Mouse (Mus musculus): Measurements from ENCODE around the gene Wee2. TPM values are rescaled to one million over a fixed set of nuclear protein-coding genes. Genes with fewer than 3 reads are reported as not detected.
A peak's percentile ranks its signal among the peaks of the same experiment; 100 is the strongest.

The Wee2 gene
- polyA plus RNA-seq (2021), result not detected

DNA sequence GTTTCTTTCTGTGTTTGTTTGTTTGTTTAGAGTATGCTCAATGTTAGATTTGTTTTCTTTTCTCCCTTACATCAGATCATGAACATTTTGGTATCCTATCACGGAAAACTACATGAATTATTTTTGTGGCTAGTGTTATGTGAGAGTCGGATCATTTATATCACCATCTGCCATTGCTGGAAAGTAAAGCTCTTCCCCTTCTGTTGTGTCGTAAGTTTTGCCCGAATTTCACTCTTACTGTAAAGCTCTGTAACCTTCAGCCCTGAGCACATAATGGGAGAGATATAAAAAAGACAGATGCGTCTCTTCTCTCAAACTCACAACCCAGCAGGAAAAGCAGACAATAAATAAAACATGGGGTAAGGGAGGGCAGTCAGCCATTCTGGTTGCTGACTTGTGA lies at the start of gene Wee2:
TSS of gene Wee2 (plus strand) at position 153 of the 400 bp plus-strand sequence.
- DNase-seq (ENCODE audit: low read depth, low spot score) (no peak), ATAC-seq (no peak)
- H3K27me3 ChIP-seq, result peaks cover 54% of the 10 kb centered on the region
- in situ Hi-C loops (cut with MboI; ENCODE audit: low pct_unique_long_range_greater_than_20kb), result no loop called here
- ChIA-PET POLR2A (no interaction called here), CTCF (no interaction called here)
- TF ChIP-seq CTCF (IDR thresholded peaks at IDR 0.05), result no peak

DNA sequence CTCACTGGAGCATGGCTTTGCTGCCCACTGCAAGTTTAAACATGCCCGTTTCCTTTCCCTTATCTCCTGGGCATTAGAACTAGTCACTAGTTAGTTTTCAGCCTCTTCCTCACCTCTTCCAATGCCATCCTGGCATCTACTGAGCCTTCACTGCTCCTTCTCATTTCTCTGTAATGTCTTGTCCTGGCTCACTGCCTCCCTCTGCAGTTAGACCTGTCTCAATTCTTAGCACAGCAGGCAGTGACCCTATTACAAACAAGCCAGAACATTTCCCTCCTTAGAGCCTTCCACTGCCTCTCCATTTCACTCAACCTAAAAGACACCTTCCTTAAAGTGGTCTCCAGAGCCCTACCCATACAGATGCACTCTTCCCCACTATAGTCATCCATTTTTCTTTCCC lies 47.9 kb upstream of the Wee2 start:
- H3K27me3 ChIP-seq, result no peaks in the 10 kb centered on the region
- peak; percentile 10 for TF ChIP-seq CTCF (IDR thresholded peaks at IDR 0.05)
- in situ Hi-C loops (cut with MboI; ENCODE audit: low pct_unique_long_range_greater_than_20kb), result no loop called here
- DNase-seq (ENCODE audit: low read depth, low spot score) (no peak), ATAC-seq (no peak)
- CTCF ChIA-PET, result no interaction called here
- POLR2A ChIA-PET, result interaction anchor here (0.7 kb wide), 1 partner anchor 619 kb away, joined by 4 read pairs; no protein-coding TSS in a partner anchor

DNA sequence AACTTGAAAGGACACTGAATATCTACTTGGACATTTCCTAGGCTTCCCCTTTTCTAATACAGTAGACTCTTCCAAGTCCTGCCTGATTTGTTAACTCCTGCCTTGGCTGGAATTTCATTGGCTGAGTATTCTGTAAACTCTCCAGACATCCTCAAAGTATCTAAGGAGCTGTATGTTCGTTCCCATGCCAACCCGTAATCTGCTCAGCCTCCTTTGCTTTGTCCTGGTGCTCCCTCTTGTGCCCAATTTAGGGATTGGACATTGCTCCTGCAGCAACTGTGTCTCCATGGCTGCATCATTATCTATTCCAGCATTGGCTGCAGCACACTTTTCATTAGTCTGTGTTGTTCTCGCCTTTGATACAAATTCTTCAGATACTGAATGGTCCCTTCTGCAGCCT lies 45.7 kb upstream of the Wee2 start:
- ATAC-seq (peak; percentile 84), DNase-seq (ENCODE audit: low read depth, low spot score) (no peak)
- ChIA-PET CTCF (interaction anchor here (0.8 to 1.7 kb wide), 4 partner anchors 10 to 157 kb away, joined by 3 to 7 read pairs (median 4); no protein-coding TSS in a partner anchor), POLR2A (no interaction called here)
- no peaks in the 10 kb centered on the region for H3K27me3 ChIP-seq
- in situ Hi-C loops (cut with MboI; ENCODE audit: low pct_unique_long_range_greater_than_20kb), result no loop called here
- peak; percentile 85 for TF ChIP-seq CTCF (IDR thresholded peaks at IDR 0.05)

GRCm38 (mm10) chr6:40402031-40402430 lies 36.9 kb upstream of the Wee2 start:
- in situ Hi-C loops (cut with MboI; ENCODE audit: low pct_unique_long_range_greater_than_20kb), result no loop called here
- DNase-seq (ENCODE audit: low read depth, low spot score) (no peak), ATAC-seq (no peak)
- no peaks in the 10 kb centered on the region for H3K27me3 ChIP-seq
- ChIA-PET CTCF (no interaction called here), POLR2A (no interaction called here)
- TF ChIP-seq CTCF (IDR thresholded peaks at IDR 0.05), result no peak

GRCm38 (mm10) chr6:40403640-40404285 lies 35.1 kb upstream of the Wee2 start:
- TF ChIP-seq CTCF (IDR thresholded peaks at IDR 0.05), result no peak
- POLR2A ChIA-PET, result no interaction called here
- DNase-seq (ENCODE audit: low read depth, low spot score), result no peak
- in situ Hi-C loops (cut with MboI; ENCODE audit: low pct_unique_long_range_greater_than_20kb), result no loop called here
- ATAC-seq, result no peak
- CTCF ChIA-PET, result interaction anchor here (0.6 to 1.0 kb wide), 2 partner anchors 11 kb away, joined by 3 read pairs; no protein-coding TSS in a partner anchor
- H3K27me3 ChIP-seq, result no peaks in the 10 kb centered on the region

- DNase-seq (ENCODE audit: low read depth, low spot score) (no peak), ATAC-seq (no peak)
- no peaks in the 10 kb centered on the region for H3K27me3 ChIP-seq
- in situ Hi-C loops (cut with MboI; ENCODE audit: low pct_unique_long_range_greater_than_20kb), result no loop called here
- ChIA-PET POLR2A (no interaction called here), CTCF (interaction anchor here (1.1 kb wide), 1 partner anchor 12 kb away, joined by 3 read pairs; no protein-coding TSS in a partner anchor)
- no peak for TF ChIP-seq CTCF (IDR thresholded peaks at IDR 0.05)
Measured at GRCm38 (mm10) chr6:40411085-40411484, 27.8 kb upstream of the Wee2 start.

DNA sequence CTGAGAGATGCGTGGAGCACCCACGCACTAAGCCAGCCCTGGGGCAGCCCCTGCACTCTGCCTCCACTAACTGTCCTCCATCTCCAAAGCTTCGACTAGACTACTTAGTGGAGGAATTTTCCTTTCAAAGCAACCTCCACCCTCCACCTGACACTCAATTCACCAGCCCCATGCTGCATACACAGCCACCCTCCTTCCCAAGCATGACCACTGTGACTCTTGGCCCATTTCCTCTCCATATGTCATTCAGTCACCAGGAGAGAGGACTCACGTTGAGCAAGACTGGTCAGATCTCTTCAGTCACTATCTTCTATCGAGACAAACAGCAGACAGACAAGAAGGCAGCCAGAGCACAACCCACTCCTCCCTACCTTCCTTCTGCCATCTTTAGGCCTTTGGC lies 25.8 kb upstream of the Wee2 start:
- in situ Hi-C loops (cut with MboI; ENCODE audit: low pct_unique_long_range_greater_than_20kb), result no loop called here
- ChIA-PET POLR2A (no interaction called here), CTCF (no interaction called here)
- DNase-seq (ENCODE audit: low read depth, low spot score), result no peak
- TF ChIP-seq CTCF (IDR thresholded peaks at IDR 0.05), result no peak
- ATAC-seq, result no peak
- H3K27me3 ChIP-seq, result no peaks in the 10 kb centered on the region

- ChIA-PET CTCF (no interaction called here), POLR2A (no interaction called here)
- in situ Hi-C loops (cut with MboI; ENCODE audit: low pct_unique_long_range_greater_than_20kb), result no loop called here
Measured at GRCm38 (mm10) chr6:40413565-40413964, 25.3 kb upstream of the Wee2 start.

GRCm38 (mm10) chr6:40415799-40416198 lies 23.1 kb upstream of the Wee2 start:
- in situ Hi-C loops (cut with MboI; ENCODE audit: low pct_unique_long_range_greater_than_20kb), result no loop called here
- no peaks in the 10 kb centered on the region for H3K27me3 ChIP-seq
- no peak for ATAC-seq
- CTCF ChIA-PET, result interaction anchor here (0.9 kb wide), 1 partner anchor 8 kb away, joined by 3 read pairs; no protein-coding TSS in a partner anchor
- DNase-seq (ENCODE audit: low read depth, low spot score), result no peak
- TF ChIP-seq CTCF (IDR thresholded peaks at IDR 0.05), result no peak
- POLR2A ChIA-PET, result no interaction called here

More at GRCm38 (mm10) chr6:40413565-40413964, 25.3 kb upstream of the Wee2 start:
- TF ChIP-seq CTCF (IDR thresholded peaks at IDR 0.05), result no peak
- ATAC-seq (no peak), DNase-seq (ENCODE audit: low read depth, low spot score) (no peak)
- no peaks in the 10 kb centered on the region for H3K27me3 ChIP-seq

GRCm38 (mm10) chr6:40418386-40418785 lies 20.5 kb upstream of the Wee2 start:
- ChIA-PET POLR2A (no interaction called here), CTCF (no interaction called here)
- TF ChIP-seq CTCF (IDR thresholded peaks at IDR 0.05), result no peak
- in situ Hi-C loops (cut with MboI; ENCODE audit: low pct_unique_long_range_greater_than_20kb), result no loop called here
- no peaks in the 10 kb centered on the region for H3K27me3 ChIP-seq
- DNase-seq (ENCODE audit: low read depth, low spot score) (no peak), ATAC-seq (no peak)

GRCm38 (mm10) chr6:40421099-40421498 lies 17.8 kb upstream of the Wee2 start:
- POLR2A ChIA-PET, result no interaction called here

More at GRCm38 (mm10) chr6:40421099-40421498, 17.8 kb upstream of the Wee2 start:
- TF ChIP-seq CTCF (IDR thresholded peaks at IDR 0.05), result no peak
- DNase-seq (ENCODE audit: low read depth, low spot score) (no peak), ATAC-seq (no peak)
- H3K27me3 ChIP-seq, result no peaks in the 10 kb centered on the region
- in situ Hi-C loops (cut with MboI; ENCODE audit: low pct_unique_long_range_greater_than_20kb), result no loop called here
- CTCF ChIA-PET, result no interaction called here
